Mouse (Mus musculus): ENCODE results near the gene Dip2b. TPM values are rescaled to one million over a fixed set of nuclear protein-coding genes. Genes with fewer than 3 reads are reported as not detected.
A peak's percentile ranks its signal among the peaks of the same experiment; 100 is the strongest.

Gene Dip2b
- polyA plus RNA-seq, 1 experiment from 2014 or later: 22.8 TPM

DNA sequence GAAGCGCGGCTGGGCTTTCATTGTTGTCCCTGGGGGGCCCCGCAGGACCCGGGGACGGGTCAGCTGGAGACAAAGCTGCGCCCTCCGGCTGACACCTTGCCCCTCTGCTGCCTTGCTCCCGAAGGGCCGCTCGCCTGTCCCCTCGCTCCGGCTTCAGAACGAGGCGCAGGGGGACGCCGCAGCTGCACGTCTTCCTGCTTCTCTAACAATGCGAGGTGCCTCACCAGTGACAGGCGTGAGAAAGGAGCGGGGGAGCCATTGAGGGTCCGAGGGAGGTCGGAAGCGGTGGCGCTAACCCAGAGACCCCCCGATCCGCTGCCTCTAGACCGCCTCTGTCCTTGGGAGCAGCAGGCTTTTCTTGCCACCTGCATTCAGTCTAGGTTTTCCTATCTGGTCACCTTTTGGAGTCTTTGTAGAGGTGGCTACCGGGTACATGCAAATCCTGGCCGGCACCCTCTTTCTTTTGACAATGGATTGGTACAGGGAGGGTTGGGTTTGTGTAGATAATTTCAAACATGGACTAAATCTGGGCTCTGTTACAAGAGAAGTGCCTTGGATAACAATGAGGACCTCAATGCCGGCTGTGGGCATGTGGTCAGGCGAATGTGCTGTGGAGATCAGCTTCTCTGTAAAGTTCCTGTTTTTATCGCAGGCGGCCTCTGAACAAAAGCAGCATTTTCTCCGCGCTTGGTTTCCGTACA, 687 bp downstream of the Dip2b start:
- H3K27ac ChIP-seq: peak overlapping the region; percentile 91
- WGBS (ENCODE audit: missing documents): under 1% methylated on average over 33 of the region's 36 CpGs
- peaks cover 45% of the 10 kb centered on the region for H3K79me2 ChIP-seq (ENCODE audit: inconsistent target)
- H3K36me3 ChIP-seq (ENCODE audit: inconsistent target): no peaks in the 10 kb centered on the region
- peak overlapping the region; percentile 74 for H3K4me3 ChIP-seq (ENCODE audit: inconsistent target)

DNA sequence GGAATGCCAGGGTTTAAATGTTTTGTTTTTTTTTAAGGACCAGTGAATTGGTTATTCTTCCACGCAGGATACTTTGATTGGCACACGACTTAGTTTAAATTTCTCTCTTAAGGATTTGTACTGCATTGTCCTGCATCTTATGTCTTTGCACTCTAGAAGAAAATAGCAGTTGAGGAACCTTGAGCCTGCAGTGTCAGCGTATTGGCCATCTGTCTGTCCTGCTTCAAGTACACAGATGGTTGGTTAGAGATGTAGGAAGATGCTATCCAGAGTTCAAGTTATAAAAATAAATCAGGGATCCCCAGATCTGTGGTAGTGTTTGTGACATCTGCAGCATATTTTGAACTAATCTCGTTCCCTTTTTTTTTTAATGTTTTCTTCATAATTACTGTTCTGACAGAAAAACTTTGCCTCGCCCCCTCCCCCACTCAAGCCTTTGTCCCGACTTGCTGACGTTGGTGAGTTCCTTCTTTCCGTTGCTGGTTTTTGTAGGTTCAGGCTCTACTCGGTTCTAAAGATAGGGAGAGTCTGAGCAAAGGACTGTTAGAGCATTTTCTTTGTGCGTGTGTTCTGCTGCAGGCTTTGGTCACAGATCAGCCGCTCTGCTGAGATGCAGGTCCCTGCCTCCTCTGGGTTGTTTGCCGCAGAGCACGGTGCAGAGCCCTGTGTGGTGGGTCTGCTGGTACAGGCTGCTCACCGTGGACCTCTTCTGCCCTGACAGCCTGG, 2.2 kb downstream of the Dip2b start:
- H3K79me2 ChIP-seq (ENCODE audit: inconsistent target): peaks cover 61% of the 10 kb centered on the region
- H3K36me3 ChIP-seq (ENCODE audit: inconsistent target): no peaks in the 10 kb centered on the region
- peak overlapping the region; percentile 91 for H3K27ac ChIP-seq
- no peak overlapping the region for H3K4me3 ChIP-seq (ENCODE audit: inconsistent target)
- 24% methylated on average over 13 of the region's 14 CpGs for WGBS (ENCODE audit: missing documents)

DNA sequence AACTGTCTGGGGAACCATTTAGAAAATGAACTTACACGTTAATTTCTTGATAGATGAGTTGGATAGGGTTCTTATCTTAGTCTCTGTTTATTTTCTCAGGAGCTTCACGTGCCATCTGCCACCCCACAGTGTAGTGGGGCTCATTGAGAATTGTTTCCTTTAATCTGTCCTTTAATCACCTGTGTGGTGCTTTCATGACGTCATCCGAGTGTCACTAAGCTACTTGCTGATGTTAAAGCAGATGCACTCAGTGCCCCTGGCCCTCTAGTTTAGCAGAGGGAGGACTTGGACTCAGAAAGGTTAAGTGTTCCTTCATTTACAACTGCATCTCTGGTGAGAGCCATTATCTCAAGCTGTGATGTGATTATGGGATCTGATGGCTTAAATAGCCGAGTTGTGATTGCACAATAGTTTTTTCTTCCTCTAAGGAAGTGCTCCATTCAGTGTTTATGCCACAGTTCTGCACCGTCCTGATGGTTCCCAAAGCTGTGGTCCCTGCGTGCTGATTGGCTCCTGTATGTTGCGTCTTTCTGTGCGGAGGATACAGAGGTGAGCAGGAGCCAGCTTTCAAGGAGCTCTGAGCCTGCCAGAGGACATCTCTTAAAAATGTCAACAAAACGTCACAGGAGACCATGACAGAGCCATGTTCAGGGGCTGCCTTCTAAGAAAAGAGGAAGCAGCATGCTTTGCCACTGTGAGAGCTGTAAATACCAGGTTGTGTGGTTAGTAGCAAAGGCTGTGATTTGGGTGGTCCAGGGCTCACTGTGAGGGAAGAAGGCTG, 3.0 kb downstream of the Dip2b start:
- Histone ChIP-seq H3K27ac (peak overlapping the region; percentile 91), H3K36me3 (ENCODE audit: inconsistent target) (no peaks in the 10 kb centered on the region), H3K4me3 (ENCODE audit: inconsistent target) (no peak overlapping the region), H3K79me2 (ENCODE audit: inconsistent target) (peaks cover 68% of the 10 kb centered on the region)
- WGBS (ENCODE audit: missing documents): 15% methylated on average over 10 of the region's 10 CpGs

DNA sequence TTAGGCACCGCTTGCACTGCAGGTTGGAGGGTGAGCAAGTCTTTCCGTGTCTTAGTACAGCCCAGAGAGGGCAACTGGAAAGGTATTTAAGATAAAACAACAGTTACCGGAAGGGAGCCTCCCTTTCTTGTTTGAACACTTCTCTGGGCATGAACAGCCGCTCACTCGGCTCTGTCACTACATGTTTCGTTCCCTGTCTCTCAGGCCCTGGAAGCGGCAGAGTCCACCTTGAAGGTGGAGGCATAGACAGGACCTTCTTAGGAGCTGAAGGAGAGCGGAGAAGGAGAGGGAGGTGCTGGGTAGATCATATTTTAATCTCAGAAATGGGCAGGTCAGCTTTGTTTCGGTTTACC, 3.6 kb downstream of the Dip2b start:
- Histone ChIP-seq H3K4me3 (ENCODE audit: inconsistent target) (no peak overlapping the region), H3K27ac (peak overlapping the region; percentile 91), H3K36me3 (ENCODE audit: inconsistent target) (no peaks in the 10 kb centered on the region), H3K79me2 (ENCODE audit: inconsistent target) (peaks cover 74% of the 10 kb centered on the region)
- 55% methylated on average over 9 of the region's 9 CpGs for WGBS (ENCODE audit: missing documents)

DNA sequence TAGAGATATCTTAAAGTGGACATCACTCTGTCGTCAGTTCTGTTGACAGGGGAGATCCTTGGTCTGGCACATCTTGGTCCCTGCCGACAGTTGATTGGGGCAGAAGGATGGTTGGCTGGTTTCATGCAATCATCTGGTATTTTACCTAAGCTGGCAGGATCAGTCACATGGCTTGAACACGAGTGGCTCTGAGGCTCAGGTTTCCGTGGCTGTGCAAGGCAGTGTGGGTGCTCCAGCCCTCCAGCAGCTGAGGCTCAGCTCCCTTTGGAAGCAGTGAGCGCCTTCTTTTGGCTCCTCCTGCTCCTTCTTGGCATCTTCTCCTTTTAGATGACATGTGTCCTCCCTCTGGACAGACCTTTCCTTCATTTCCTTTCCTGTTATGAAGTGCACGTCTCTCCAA, 7.1 kb downstream of the Dip2b start:
- Histone ChIP-seq H3K4me3 (ENCODE audit: inconsistent target) (no peak overlapping the region), H3K36me3 (ENCODE audit: inconsistent target) (no peaks in the 10 kb centered on the region), H3K79me2 (ENCODE audit: inconsistent target) (peaks cover 94% of the 10 kb centered on the region), H3K27ac (no peak overlapping the region)
- WGBS (ENCODE audit: missing documents): 82% methylated on average over 6 of the region's 6 CpGs

DNA sequence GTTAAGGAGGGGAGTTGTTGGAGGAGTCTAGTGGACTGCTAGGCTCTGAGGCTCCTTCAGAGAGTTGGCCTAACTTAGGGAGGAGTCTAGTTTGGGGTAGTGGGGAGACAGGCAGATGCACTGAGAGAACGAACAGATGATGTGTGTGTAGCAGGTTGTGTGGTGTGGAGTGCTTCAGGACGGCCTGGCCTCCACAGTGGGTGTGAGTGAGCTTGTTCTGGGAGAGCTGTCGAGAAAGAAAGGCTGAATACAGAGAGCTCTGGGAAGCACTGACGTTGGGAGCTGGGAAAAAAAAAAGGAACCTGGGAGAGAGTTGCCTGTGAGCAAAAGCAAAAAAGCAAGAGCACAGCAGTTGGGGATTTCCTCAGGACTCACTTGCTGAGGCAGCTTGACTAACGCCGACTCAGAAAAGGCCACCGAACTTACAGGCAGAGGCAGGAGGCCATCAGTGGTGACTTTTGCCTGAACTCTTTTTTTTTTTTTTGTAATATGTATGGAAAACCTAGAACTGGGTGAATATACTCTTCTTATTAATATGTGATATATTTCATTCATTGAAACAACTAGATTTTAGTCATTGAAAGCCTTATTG, 11.1 kb downstream of the Dip2b start:
- peaks cover 97% of the 10 kb centered on the region for H3K79me2 ChIP-seq (ENCODE audit: inconsistent target)
- WGBS (ENCODE audit: missing documents): 62% methylated on average over 7 of the region's 7 CpGs
- H3K27ac ChIP-seq: peak overlapping the region; percentile 39

DNA sequence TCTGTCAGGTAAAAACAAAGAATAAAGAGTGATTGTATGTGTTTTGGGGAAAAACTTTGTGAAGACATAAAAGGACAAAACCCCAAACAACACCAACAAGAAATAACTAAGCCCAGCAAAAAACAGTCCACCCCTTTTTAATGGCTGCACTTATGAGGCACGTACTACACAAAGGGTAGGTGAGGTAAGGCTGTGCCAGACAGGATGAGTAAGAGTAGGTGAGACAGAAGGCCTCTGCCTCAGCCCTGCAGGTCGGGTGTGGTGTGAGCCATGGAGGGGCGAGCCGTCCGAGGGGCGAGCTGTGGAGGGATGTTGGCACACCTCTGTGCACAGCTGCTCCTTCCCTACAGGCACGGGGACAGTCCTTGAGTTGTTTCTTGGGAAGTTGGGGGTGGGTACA, 12.5 kb downstream of the Dip2b start:
- Histone ChIP-seq H3K27ac (no peak overlapping the region), H3K4me3 (ENCODE audit: inconsistent target) (no peak overlapping the region), H3K79me2 (ENCODE audit: inconsistent target) (peaks cover 97% of the 10 kb centered on the region), H3K36me3 (ENCODE audit: inconsistent target) (no peaks in the 10 kb centered on the region)
- 89% methylated on average over 7 of the region's 7 CpGs for whole genome bisulfite sequencing (ENCODE audit: missing documents)

More for the DNA sequence above, 11.1 kb downstream of the Dip2b start:
- Histone ChIP-seq H3K4me3 (ENCODE audit: inconsistent target) (no peak overlapping the region), H3K36me3 (ENCODE audit: inconsistent target) (no peaks in the 10 kb centered on the region)

DNA sequence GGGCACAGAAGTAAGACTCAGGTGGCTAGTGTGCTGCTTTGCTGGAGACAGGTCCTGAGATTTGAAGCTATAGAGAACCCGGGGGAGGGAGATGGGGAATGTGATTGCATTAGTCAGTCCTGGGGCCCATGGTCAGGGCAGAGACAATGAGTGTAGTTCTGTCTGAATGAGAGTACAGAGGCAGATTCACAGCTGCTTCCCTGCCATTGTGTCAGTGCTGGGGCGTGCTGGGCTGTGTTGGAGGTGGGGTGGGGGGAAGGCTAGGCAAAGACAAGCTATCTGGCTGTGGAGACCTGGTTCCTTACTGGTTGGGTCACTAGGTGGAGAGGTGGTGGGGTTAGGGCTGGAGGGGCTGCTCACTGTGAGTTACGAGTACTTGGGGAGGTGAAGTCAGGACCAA, 14.3 kb downstream of the Dip2b start:
- no peak overlapping the region for H3K27ac ChIP-seq
- H3K79me2 ChIP-seq (ENCODE audit: inconsistent target): peaks cover 97% of the 10 kb centered on the region
- H3K4me3 ChIP-seq (ENCODE audit: inconsistent target): no peak overlapping the region
- no peaks in the 10 kb centered on the region for H3K36me3 ChIP-seq (ENCODE audit: inconsistent target)
- 90% methylated on average over 3 of the region's 3 CpGs for WGBS (ENCODE audit: missing documents)

DNA sequence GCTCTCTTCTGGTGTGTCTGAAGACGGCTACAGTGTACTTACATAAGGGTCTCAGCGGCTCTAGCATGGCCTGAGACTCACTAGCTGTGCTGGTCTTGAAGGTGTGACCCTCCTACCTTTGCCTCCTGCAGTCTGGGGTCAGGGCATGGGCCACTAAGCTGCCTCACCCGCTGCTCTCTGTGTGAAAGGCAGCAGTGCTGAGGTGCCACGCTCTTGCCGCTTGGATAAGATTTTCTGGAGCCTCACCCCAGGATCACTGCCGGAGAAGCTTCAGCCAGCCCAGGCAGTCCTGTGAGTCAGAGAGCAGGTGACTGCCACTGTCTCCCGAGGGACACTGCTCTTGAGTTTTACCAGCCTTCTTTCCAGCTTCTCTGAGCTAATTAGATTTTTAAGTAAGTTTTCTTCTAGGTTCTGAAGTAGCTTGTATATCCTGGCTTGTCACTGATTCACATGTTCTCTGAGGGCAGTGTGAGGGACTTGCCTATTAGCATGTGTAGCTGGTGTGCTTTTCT, 18.0 kb downstream of the Dip2b start:
- Histone ChIP-seq H3K4me3 (ENCODE audit: inconsistent target) (no peak overlapping the region), H3K27ac (no peak overlapping the region), H3K79me2 (ENCODE audit: inconsistent target) (peaks cover 98% of the 10 kb centered on the region), H3K36me3 (ENCODE audit: inconsistent target) (no peaks in the 10 kb centered on the region)
- WGBS (ENCODE audit: missing documents): 97% methylated on average over 5 of the region's 7 CpGs

DNA sequence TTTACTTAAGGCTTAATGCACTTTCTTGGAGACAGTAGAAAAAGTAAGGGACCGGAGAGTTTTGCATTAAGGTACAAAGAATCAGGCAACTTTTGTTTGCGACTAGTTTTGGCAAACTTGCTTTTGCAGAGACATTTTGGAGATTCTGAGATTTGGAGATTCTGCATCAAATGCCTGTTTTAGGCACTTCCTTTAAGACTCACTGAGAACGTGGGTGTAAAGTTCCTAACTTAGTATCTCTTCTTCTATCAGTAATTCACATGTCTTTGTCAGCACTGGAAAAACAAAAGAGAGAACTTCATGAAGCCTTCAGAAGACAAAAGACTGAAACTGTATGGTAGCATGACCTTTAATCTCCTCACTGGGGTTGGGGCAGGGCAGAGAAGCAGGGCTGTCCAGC, 19.2 kb downstream of the Dip2b start:
- no peak overlapping the region for H3K27ac ChIP-seq
- H3K79me2 ChIP-seq (ENCODE audit: inconsistent target): peaks cover 98% of the 10 kb centered on the region
- no peak overlapping the region for H3K4me3 ChIP-seq (ENCODE audit: inconsistent target)
- WGBS (ENCODE audit: missing documents): 85% methylated on average over 3 of the region's 3 CpGs
- no peaks in the 10 kb centered on the region for H3K36me3 ChIP-seq (ENCODE audit: inconsistent target)

DNA sequence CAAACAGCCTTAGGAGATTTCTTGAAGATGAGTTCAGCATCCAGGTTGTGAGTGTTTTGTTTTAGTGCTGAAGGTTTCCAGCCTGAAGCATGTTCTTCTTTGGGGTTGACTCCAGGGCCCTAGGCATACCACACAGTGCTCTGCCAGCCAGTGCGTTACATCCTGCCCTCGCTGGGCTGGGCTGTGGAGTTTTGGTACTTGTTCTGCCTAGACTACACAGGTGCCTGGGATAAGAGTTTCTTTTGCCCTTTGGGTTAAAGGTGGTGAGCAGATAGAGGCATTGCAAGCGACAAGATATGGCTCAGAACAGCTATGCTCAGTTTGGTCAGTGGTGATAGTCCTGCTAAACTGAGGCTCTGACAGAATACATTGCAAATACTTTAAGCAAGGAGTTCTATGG, 19.7 kb downstream of the Dip2b start:
- Histone ChIP-seq H3K27ac (no peak overlapping the region), H3K79me2 (ENCODE audit: inconsistent target) (peaks cover 98% of the 10 kb centered on the region)

DNA sequence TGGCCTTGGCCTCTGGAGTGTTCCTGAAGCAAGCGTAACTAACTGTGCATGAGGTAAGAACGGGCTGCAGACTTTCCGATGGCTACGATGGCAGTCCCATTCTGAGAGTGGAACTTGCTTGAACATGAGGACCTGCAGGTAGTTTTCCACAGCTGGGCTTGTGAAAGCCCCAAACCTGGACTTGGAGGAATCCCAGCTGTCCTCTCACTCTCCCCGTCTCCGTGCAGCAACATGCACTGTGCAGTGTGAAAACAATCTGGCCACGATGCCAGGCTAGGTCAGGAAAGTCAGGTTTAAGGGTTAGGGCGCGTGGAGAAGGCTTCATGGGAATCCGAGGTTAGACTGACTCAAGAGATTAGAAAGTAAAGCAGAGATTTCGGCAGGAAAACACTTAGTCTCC, 20.4 kb downstream of the Dip2b start:
- WGBS (ENCODE audit: missing documents): 95% methylated on average over 11 of the region's 11 CpGs
- no peak overlapping the region for H3K4me3 ChIP-seq (ENCODE audit: inconsistent target)
- H3K27ac ChIP-seq: no peak overlapping the region
- peaks cover 98% of the 10 kb centered on the region for H3K79me2 ChIP-seq (ENCODE audit: inconsistent target)
- H3K36me3 ChIP-seq (ENCODE audit: inconsistent target): no peaks in the 10 kb centered on the region

More for the DNA sequence above, 19.7 kb downstream of the Dip2b start:
- Histone ChIP-seq H3K36me3 (ENCODE audit: inconsistent target) (no peaks in the 10 kb centered on the region), H3K4me3 (ENCODE audit: inconsistent target) (no peak overlapping the region)
- WGBS (ENCODE audit: missing documents): 90% methylated on average over 3 of the region's 3 CpGs

DNA sequence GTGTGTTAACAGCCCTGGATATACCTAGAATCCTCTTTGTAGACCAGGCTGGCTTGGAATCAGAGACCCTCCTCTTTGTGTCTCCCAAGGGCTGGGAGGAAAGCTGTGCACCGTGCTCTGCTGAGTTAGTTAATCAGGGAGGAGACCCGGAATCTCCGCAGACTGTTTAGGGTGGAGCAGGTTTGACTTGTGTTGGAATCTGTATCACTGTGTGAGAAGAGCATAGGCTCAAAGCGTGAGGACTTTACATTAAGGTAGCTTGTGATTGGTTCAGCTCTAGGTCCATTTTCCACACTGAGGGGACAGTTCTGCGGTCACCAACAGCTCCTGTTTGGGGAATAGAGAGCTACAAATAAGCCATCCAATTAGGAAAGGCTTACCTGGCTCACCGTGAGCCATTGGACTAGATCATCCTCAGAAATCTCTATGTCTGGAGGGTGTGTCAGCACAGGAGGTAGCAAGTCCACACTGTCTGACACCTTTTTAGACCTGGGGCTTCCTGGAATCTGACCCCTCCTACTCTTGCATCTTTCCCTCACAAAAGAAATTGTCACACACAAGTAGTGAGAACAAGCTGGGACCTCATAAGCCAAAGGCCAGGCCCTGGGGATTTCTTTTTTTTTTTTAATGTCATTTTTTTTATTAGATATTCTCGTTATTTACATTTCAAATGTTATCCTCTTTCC, 21.3 kb downstream of the Dip2b start:
- Histone ChIP-seq H3K4me3 (ENCODE audit: inconsistent target) (no peak overlapping the region), H3K36me3 (ENCODE audit: inconsistent target) (no peaks in the 10 kb centered on the region), H3K79me2 (ENCODE audit: inconsistent target) (peaks cover 98% of the 10 kb centered on the region), H3K27ac (no peak overlapping the region)
- WGBS (ENCODE audit: missing documents): 91% methylated on average over 6 of the region's 7 CpGs

DNA sequence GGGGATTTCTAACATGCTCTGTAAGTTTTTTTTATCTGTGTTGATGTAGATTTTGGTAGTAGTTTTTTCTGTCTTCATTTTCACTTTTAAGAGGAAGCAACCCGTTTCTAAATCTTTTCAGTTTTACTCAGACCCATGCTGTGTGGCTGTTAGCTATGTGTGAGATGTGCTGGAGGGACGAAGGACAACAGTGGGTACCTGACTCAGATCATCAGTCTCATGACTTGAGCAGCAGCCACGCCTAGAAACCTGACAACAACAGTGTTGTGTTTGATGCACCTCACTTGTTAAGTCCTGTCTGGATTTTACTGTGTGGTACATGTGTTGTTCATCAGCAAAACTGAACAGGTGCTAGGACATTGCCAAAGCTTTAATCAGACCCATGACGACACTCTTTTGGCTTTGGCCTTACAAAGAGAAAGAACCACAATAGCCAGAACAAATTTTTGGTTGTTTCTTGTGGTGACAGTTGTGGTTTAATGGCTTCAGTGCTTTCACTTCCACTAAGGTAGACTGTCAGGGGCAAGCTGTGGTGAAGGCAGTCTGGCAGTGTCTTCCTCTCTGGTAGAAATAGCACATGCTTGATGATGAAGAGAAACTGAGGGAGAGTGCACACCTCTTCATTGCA, 22.2 kb downstream of the Dip2b start:
- H3K79me2 ChIP-seq (ENCODE audit: inconsistent target): peaks cover 98% of the 10 kb centered on the region
- H3K4me3 ChIP-seq (ENCODE audit: inconsistent target): no peak overlapping the region
- H3K36me3 ChIP-seq (ENCODE audit: inconsistent target): no peaks in the 10 kb centered on the region
- H3K27ac ChIP-seq: no peak overlapping the region
- 22% methylated on average over 4 of the region's 4 CpGs for WGBS (ENCODE audit: missing documents)

Measured in macrophage (primary cell).